Mouse (Mus musculus) megakaryocyte, embryonic 14.5 days (primary cell): ENCODE results near the gene Dennd5a.

Source experiments
- FLI1 ChIP-seq: IDR thresholded peaks from 2 replicates; pipeline ENCODE4 v1.6.1; 2012; ENCODE audit warnings: low read length, inconsistent platforms, mixed read lengths
- GATA1 ChIP-seq: IDR thresholded peaks from 3 replicates; pipeline ENCODE4 v1.6.1; 2012; ENCODE audit warnings: mixed read lengths, low read length, inconsistent platforms, borderline replicate concordance

GRCm38 (mm10) chr7:109991286-109991685 lies 31.0 kb upstream of the Dennd5a start:
- TF ChIP-seq GATA1 (no peak), FLI1 (no peak)
